Mouse (Mus musculus) lung, embryonic 15.5 days (tissue): ENCODE results near the gene Eea1. TPM values are rescaled to one million over a fixed set of nuclear protein-coding genes. Genes with fewer than 3 reads are reported as not detected.

Experiments used
- ATAC-seq: fragments of 200-750 bp; cut with Nextera tagmentation; 2 replicates; pipeline ENCODE4 v1.8.0; 2017; ENCODE audit warnings: moderate number of reproducible peaks, borderline replicate concordance; ENCODE audit not compliant: low FRiP score, low TSS enrichment; ENCODE audit errors: extremely low read depth
- H3K27ac ChIP-seq: fragments of 300-500 bp; sonication (generic); 2 replicates; pipeline ENCODE4 v1.5.1; 2015; ENCODE audit warnings: moderate library complexity, mild to moderate bottlenecking, inconsistent platforms
- H3K27me3 ChIP-seq: fragments of 300-500 bp; sonication (generic); 2 replicates; pipeline ENCODE4 v1.6.1; 2015; ENCODE audit warnings: inconsistent platforms
- H3K36me3 ChIP-seq: fragments of 300-500 bp; sonication (generic); 2 replicates; pipeline ENCODE4 v1.6.1; 2015; ENCODE audit warnings: inconsistent platforms
- H3K4me1 ChIP-seq: fragments of 300-500 bp; sonication (generic); 2 replicates; pipeline ENCODE4 v1.6.1; 2015; ENCODE audit warnings: inconsistent platforms
- H3K4me2 ChIP-seq: fragments of 300-500 bp; sonication (generic); 2 replicates; pipeline ENCODE4 v1.6.1; 2015; ENCODE audit warnings: inconsistent platforms, mild to moderate bottlenecking, moderate library complexity
- H3K4me3 ChIP-seq: fragments of 300-500 bp; sonication (generic); 2 replicates; pipeline ENCODE4 v1.5.1; 2015; ENCODE audit warnings: mild to moderate bottlenecking, inconsistent platforms
- H3K9ac ChIP-seq: fragments of 300-500 bp; sonication (generic); 2 replicates; pipeline ENCODE4 v1.6.1; 2015; ENCODE audit warnings: inconsistent platforms
- H3K9me3 ChIP-seq: fragments of 300-500 bp; sonication (generic); 2 replicates; pipeline ENCODE4 v1.6.1; 2016; ENCODE audit warnings: inconsistent platforms
- WGBS: fragments of 180-500 bp; shearing (Covaris S2); methylation state at CpG from one replicate; pipeline ENCODE4 v1.1.7; 2015; 5-methylcytosine and 5-hydroxymethylcytosine counted together
- polyA plus RNA-seq: library from polyadenylated mRNA; unstranded; fragments of >200 nt; fragmentation: Nextera tagmentation; extraction: Ambion mirVana; gene quantifications from 2 replicates; pipeline ENCODE4 v1.2.1, GENCODE M21; 2015

Eea1 gene
- polyA plus RNA-seq, 1 experiment from 2014 or later = 17.3 TPM

DNA sequence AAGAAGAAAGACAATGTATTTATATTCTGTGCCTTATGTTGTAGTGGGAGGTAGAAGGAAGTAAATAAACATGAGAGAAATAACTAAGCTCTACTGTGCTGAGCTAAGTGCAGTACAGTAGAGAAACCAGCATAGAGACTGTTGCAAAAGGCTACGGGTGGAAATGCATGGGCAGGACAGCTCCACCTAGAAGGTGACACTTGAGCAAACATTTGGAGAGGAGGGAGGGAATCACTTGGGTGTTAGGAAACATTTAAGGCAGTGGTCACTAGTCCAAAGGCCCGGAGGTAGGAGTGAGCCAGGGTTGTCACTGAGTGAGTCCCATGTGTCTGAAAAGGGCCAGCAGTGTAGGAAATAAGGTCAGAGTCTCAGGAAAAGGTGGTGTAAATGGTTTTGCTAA, 77.0 kb downstream of the Eea1 start:
- Histone ChIP-seq H3K27me3 (no peaks in the 10 kb centered on the region), H3K27ac (no peak overlapping the region), H3K36me3 (peaks cover 10% of the 10 kb centered on the region), H3K4me1 (no peaks in the 10 kb centered on the region), H3K4me2 (no peak overlapping the region), H3K9ac (no peak overlapping the region), H3K4me3 (no peak overlapping the region), H3K9me3 (no peaks in the 10 kb centered on the region)
- WGBS = 60% methylated on average over 2 of the region's 2 CpGs
- no peak for ATAC-seq

DNA sequence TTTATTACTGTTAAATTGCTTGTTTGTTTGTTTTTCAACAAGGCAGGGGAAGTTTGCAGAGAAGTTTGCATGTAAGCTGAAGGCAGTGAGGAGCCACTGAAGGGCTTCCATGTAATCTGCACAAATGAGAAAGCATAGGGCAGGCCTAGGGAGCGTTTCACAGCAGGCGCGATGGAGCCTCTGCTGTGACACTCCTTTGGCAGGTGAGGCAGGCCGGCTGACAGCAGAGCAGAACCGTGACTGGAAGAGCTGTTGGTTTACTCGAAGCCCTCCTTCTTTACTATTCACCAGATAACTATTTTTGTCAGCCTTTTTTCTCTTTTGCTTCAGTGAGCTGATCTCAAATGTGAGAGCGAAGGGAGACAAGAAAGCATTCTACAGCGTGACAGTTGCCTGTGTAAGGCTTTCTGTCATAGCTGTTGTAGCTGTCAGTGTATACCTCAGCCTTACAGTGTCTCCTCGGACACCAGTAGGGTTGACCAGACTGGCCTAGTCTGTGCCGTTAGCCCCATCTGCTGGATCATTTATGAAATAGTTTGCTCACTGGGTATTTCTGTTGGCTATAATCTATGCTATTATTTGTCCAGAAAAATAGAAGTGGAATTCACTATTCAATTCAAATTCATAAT, 93.0 kb downstream of the Eea1 start:
- 46% methylated on average over 10 of the region's 10 CpGs for WGBS
- Histone ChIP-seq H3K27me3 (no peaks in the 10 kb centered on the region), H3K4me2 (no peak overlapping the region), H3K9me3 (no peaks in the 10 kb centered on the region), H3K27ac (no peak overlapping the region), H3K36me3 (0 out of 2 replicates have a peak, but pooled peaks cover 1% of the 10 kb centered on the region), H3K9ac (no peak overlapping the region), H3K4me1 (no peaks in the 10 kb centered on the region), H3K4me3 (no peak overlapping the region)
- peak; percentile 76; the same call in 1 of the 2 replicates for ATAC-seq

DNA sequence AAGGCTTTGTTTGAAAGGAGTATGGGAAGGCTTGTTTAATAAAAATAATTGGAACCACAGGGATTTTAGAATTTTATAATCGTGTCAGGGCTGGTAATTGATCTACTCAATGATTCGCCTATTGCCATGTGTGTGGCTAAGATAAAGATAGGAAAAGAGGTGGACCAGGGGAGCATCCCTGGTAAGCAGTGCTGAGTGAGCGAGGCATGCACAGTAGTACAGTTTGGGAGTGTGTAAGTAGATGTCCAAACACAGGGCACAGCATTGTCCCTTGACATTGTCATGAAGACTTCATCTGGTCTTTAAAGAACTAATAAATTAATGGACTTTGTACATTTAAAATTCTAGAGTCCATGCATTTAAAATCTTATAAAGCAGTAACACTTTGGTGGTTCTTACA, 93.7 kb downstream of the Eea1 start:
- Histone ChIP-seq H3K9me3 (no peaks in the 10 kb centered on the region), H3K36me3 (peaks cover 8% of the 10 kb centered on the region; the same call in 1 of the 2 replicates), H3K27me3 (no peaks in the 10 kb centered on the region), H3K4me1 (no peaks in the 10 kb centered on the region), H3K4me2 (no peak overlapping the region), H3K27ac (no peak overlapping the region), H3K9ac (no peak overlapping the region), H3K4me3 (no peak overlapping the region)
- ATAC-seq = no peak
- WGBS = 81% methylated on average over 3 of the region's 3 CpGs

DNA sequence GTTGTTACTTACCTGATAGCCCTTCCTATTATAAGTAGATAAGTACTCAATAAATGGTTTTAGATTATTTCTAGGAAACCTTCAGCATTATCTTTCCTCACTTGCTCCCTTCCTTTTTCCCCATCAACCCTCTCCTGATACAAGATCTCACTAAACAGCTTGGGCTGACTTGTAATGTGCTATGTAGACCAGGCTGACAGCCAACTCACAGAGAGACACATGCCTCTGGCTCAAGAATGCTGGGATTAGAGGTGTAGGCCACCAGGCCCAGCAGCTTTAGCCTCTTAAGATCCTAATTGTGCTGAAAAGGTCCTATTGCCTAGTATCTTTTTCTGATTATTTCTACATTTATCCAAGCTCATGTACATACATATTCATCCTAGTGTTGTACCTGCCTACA, 95.5 kb downstream of the Eea1 start:
- Histone ChIP-seq H3K27me3 (no peaks in the 10 kb centered on the region), H3K36me3 (peaks cover 13% of the 10 kb centered on the region; the same call in 1 of the 2 replicates), H3K9ac (no peak overlapping the region), H3K27ac (no peak overlapping the region), H3K4me1 (no peaks in the 10 kb centered on the region), H3K4me3 (no peak overlapping the region), H3K4me2 (no peak overlapping the region), H3K9me3 (no peaks in the 10 kb centered on the region)
- ATAC-seq = no peak

DNA sequence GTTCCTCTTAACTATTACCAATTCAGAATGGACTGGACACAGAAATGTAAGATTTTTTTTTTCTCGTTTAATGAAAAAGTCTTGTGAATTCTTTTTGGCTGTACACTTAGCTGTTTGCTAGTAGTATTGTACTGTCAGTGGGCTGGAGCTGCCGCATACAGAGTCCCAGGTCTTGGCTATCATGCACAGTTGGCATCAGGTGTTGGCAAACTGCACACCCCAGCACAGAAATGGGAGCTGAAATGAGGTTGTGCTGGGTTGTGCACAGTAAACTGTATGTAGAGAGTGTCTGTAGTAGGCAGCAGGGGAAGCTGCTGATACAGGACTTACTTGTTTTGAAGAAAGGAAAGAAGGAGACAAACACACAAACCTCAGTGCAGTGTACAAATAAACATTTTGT, 103.8 kb downstream of the Eea1 start:
- Histone ChIP-seq H3K9me3 (no peaks in the 10 kb centered on the region), H3K27ac (no peak overlapping the region), H3K36me3 (peaks cover 5% of the 10 kb centered on the region; the same call in 1 of the 2 replicates), H3K4me3 (no peak overlapping the region), H3K27me3 (no peaks in the 10 kb centered on the region), H3K4me1 (no peaks in the 10 kb centered on the region), H3K9ac (no peak overlapping the region), H3K4me2 (no peak overlapping the region)
- WGBS = 85% methylated on average over 2 of the region's 2 CpGs
- ATAC-seq = no peak

DNA sequence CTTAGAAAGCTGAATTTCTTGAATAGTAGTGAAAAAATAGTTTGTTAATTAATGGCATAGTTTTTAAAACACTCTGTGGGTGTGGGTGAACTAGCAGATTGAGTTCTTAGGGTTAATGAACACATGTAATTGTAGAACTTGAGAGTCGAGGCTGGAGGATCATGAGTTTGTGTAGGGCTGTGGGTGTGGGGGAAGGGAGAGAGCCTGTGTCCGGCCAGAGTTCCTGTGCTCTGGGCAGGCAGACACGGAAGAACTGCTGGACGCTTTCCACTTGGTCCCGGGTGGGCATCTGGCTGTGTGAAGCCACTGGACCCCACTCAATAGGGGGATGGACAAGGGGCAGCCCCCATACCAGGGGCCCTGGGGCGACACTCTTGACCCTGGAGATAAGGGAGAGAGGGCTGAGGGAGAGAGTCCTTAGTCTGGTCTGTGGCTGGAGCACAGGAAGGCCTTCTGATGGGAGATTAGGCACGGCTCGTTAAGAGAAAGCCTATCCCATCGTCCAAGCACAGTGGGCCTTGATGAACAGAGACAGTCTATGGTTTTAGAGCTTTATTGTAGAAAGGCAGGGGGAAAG, 107.6 kb downstream of the Eea1 start:
- H3K27me3 ChIP-seq = no peaks in the 10 kb centered on the region
- WGBS = 23% methylated on average over 9 of the region's 9 CpGs
- H3K9me3 ChIP-seq = no peaks in the 10 kb centered on the region
- no peak overlapping the region for H3K4me3 ChIP-seq
- no peak overlapping the region for H3K9ac ChIP-seq
- H3K4me1 ChIP-seq = no peaks in the 10 kb centered on the region
- ATAC-seq = no peak
- H3K27ac ChIP-seq = no peak overlapping the region
- no peaks in the 10 kb centered on the region for H3K36me3 ChIP-seq
- no peak overlapping the region for H3K4me2 ChIP-seq

DNA sequence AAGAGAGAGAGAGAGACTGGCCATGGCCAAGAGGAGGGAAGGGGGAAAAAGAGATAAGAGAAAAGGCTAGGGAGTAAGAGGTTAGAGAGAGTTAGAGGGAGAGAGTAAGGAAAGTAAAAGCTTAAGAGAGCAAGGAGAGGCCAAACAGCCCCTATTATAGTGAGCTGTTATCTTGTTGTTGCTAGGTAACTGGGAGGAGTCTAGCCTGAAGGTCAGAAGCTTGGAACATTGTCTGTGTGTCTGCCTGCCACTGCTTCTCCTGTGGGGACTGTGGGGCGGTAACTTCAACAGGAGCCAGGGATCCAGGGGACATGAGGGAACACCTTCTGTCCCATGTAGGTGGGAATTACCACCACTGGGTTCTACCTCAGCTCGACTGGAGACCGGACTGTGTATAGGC, 108.1 kb downstream of the Eea1 start:
- no peaks in the 10 kb centered on the region for H3K27me3 ChIP-seq
- H3K27ac ChIP-seq = no peak overlapping the region
- H3K9me3 ChIP-seq = no peaks in the 10 kb centered on the region
- no peak overlapping the region for H3K4me3 ChIP-seq
- ATAC-seq = no peak
- WGBS = 81% methylated on average over 3 of the region's 3 CpGs
- no peak overlapping the region for H3K9ac ChIP-seq
- H3K36me3 ChIP-seq = no peaks in the 10 kb centered on the region
- no peaks in the 10 kb centered on the region for H3K4me1 ChIP-seq
- H3K4me2 ChIP-seq = no peak overlapping the region

DNA sequence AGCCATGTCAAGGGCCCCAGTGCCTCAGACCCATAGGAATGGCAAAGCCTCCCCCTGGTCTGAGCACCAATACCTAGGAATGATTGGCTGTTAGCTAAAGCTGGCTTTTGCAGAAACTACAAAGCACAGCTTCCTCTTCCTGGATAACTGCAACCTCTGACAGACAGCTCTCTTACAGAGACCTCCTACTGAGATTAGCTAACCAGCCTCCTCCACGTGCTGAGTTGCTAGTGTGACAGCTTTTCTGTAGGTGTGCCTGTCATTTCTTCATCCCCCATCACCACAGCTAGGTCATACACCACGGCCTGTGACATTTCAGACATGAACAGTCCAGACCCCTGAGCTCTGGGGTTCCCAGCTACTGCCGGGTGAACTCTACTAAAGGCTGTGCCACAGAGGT, 126.9 kb downstream of the Eea1 start:
- H3K9me3 ChIP-seq = no peaks in the 10 kb centered on the region
- H3K4me3 ChIP-seq = no peak overlapping the region
- no peak for ATAC-seq
- H3K4me2 ChIP-seq = no peak overlapping the region
- no peaks in the 10 kb centered on the region for H3K36me3 ChIP-seq
- no peaks in the 10 kb centered on the region for H3K4me1 ChIP-seq
- no peak overlapping the region for H3K9ac ChIP-seq
- WGBS = 44% methylated on average over 3 of the region's 3 CpGs
- no peaks in the 10 kb centered on the region for H3K27me3 ChIP-seq
- no peak overlapping the region for H3K27ac ChIP-seq

DNA sequence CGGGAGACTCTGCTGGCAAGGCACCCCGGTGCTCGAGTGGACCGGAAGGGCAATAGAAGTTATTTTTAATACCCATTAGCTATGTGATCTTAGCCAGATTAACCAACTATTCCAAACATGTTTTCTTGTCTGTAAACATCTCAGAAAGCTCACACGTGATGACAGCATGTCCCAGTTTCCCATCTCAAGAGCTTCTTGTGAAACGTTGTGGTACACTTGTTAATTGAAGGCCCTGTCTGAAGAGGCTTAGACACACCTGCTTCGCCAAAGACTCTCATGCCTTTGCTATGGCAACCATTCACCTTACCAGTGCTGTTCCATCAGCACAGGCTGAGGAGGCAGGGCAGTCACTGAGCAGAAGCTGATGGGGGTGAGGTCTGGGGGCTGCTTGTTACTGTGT, 133.9 kb downstream of the Eea1 start:
- peaks cover 6% of the 10 kb centered on the region; the same call in 1 of the 2 replicates for H3K4me1 ChIP-seq
- H3K9me3 ChIP-seq = no peaks in the 10 kb centered on the region
- H3K36me3 ChIP-seq = no peaks in the 10 kb centered on the region
- no peak for ATAC-seq
- no peak overlapping the region for H3K4me2 ChIP-seq
- no peak overlapping the region for H3K27ac ChIP-seq
- no peaks in the 10 kb centered on the region for H3K27me3 ChIP-seq
- 58% methylated on average over 7 of the region's 7 CpGs for WGBS
- no peak overlapping the region for H3K9ac ChIP-seq
- H3K4me3 ChIP-seq = no peak overlapping the region

DNA sequence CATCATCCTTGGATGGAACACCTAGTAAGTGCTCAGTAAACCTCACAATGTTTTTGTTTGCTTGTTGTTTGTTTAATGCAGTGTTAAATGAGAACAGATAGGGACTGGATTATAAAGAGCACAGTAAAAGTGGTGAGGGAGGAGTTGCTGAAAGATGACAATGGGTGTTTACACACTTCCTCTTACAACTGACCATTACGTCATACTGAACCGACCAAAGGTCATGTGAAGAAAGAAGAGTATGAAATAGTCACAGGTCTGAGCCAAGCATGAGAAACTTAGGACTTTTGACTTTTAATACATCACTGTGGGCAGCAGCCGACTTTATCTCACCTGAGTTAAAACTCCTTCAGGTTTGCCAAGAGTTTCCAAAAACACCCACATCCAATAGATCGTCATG, 135.0 kb downstream of the Eea1 start:
- no peak overlapping the region for H3K27ac ChIP-seq
- H3K4me1 ChIP-seq = peaks cover 6% of the 10 kb centered on the region; the same call in 1 of the 2 replicates
- H3K4me3 ChIP-seq = no peak overlapping the region
- no peak for ATAC-seq
- WGBS = 35% methylated on average over 4 of the region's 4 CpGs
- H3K36me3 ChIP-seq = no peaks in the 10 kb centered on the region
- no peak overlapping the region for H3K9ac ChIP-seq
- H3K9me3 ChIP-seq = no peaks in the 10 kb centered on the region
- H3K4me2 ChIP-seq = no peak overlapping the region
- H3K27me3 ChIP-seq = no peaks in the 10 kb centered on the region

DNA sequence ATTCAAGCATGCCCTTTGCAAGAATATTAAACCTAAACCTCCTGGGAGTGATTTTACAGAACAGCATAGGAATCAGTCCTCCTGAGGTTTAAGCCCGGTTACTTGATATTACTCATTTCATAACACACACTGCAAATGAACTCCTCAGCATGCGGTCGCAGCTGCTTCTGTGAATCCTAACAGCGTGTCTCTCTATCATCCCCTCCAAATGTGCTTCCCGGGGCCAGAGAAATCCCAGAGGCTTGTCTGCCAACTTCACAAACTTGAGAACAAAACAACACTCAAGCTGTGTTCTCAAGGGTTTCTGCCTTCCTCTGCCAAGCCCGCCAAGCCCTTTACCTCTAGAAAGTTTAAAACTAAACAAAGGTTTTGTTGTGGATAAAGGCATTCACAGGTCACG, 135.4 kb downstream of the Eea1 start:
- ATAC-seq = no peak
- 13% methylated on average over 7 of the region's 7 CpGs for WGBS
- H3K9ac ChIP-seq = no peak overlapping the region

DNA sequence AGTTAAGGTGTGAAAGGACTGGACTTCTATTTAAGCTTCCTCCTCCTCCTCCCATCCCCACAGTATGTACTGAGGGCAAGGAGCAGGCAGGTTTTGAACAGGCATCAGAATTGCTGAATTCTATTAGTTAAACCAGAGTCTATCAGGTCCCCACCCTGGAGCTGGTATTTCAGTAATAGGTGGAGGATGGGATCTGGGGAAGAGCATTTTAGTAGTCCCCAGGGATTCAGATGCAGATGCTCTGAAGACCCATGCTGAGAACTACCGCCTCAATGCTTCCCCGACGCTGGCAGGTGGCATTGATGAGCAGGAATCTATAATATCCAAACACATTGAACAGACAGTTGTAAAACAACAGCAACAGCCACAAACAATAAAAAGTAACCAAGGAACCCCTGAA, 136.0 kb downstream of the Eea1 start:
- Histone ChIP-seq H3K36me3 (no peaks in the 10 kb centered on the region), H3K27me3 (no peaks in the 10 kb centered on the region), H3K4me1 (peaks cover 6% of the 10 kb centered on the region; the same call in 1 of the 2 replicates), H3K4me2 (no peak overlapping the region), H3K9ac (no peak overlapping the region), H3K4me3 (no peak overlapping the region), H3K27ac (no peak overlapping the region), H3K9me3 (no peaks in the 10 kb centered on the region)
- no peak for ATAC-seq
- 63% methylated on average over 3 of the region's 3 CpGs for WGBS

More for the DNA sequence above, 135.4 kb downstream of the Eea1 start:
- Histone ChIP-seq H3K27me3 (no peaks in the 10 kb centered on the region), H3K4me3 (no peak overlapping the region), H3K4me2 (no peak overlapping the region), H3K9me3 (no peaks in the 10 kb centered on the region), H3K27ac (no peak overlapping the region), H3K4me1 (peaks cover 6% of the 10 kb centered on the region; the same call in 1 of the 2 replicates), H3K36me3 (no peaks in the 10 kb centered on the region)
